Mouse (Mus musculus) myocyte (in vitro differentiated cells): ENCODE measurements around the gene Ankrd63. TPM values are rescaled to one million over a fixed set of nuclear protein-coding genes. Genes with fewer than 3 reads are reported as not detected.
A peak's percentile ranks its signal among the peaks of the same experiment; 100 is the strongest.

Source experiments
- H3K27me3 ChIP-seq: one replicate; pipeline ENCODE4 v1.6.1; 2011; ENCODE audit not compliant: control insufficient read depth, insufficient read depth, insufficient read length
- H3K36me3 ChIP-seq: one replicate; pipeline ENCODE4 v1.6.1; 2011; ENCODE audit not compliant: control insufficient read depth, insufficient read depth
- H3K4me2 ChIP-seq: one replicate; pipeline ENCODE4 v1.6.1; 2011; ENCODE audit warnings: low read depth, control low read depth
- H3K4me3 ChIP-seq: one replicate; pipeline ENCODE4 v1.5.1; 2011; ENCODE audit warnings: mild to moderate bottlenecking, control low read depth, moderate library complexity
- H3K79me2 ChIP-seq: one replicate; pipeline ENCODE4 v1.6.1; 2011; ENCODE audit not compliant: control insufficient read depth, insufficient read depth
- H3ac ChIP-seq: one replicate; pipeline ENCODE4 v1.6.1; 2011; ENCODE audit not compliant: control insufficient read depth, insufficient read length
- CEBPB ChIP-seq: IDR thresholded peaks from 2 replicates; pipeline ENCODE4 v1.6.1; 2011; ENCODE audit warnings: mild to moderate bottlenecking, moderate library complexity; ENCODE audit not compliant: poor library complexity, insufficient read depth, severe bottlenecking
- E2F4 ChIP-seq: IDR thresholded peaks from one replicate; pipeline ENCODE4 v1.6.1; 2011; ENCODE audit warnings: mild to moderate bottlenecking, control low read depth, moderate library complexity; ENCODE audit not compliant: insufficient read depth
- MAX ChIP-seq: IDR thresholded peaks from one replicate; pipeline ENCODE4 v1.6.1; 2011; ENCODE audit warnings: low read depth, mild to moderate bottlenecking, control low read depth
- MYOD1 ChIP-seq, 3 experiments: IDR thresholded peaks; one replicate each; pipeline ENCODE4 v1.6.1; 2011; ENCODE audit warnings: control low read depth in 2 of 3, low read depth in 2 of 3, mild to moderate bottlenecking in 2 of 3, moderate library complexity in 1 of 3; ENCODE audit not compliant: insufficient read length in 2 of 3, control insufficient read depth in 1 of 3
- MYOG ChIP-seq, 3 experiments: IDR thresholded peaks; one replicate each; pipeline ENCODE4 v1.6.1; 2011; ENCODE audit warnings: control low read depth in 2 of 3, low read depth in 2 of 3, mild to moderate bottlenecking in 2 of 3; ENCODE audit not compliant: insufficient read length in 2 of 3, control insufficient read depth in 1 of 3, insufficient read depth in 1 of 3
- POLR2A ChIP-seq: IDR thresholded peaks from one replicate; pipeline ENCODE4 v1.6.1; 2011; ENCODE audit warnings: low read depth, mild to moderate bottlenecking, control low read depth, moderate library complexity; ENCODE audit not compliant: insufficient read length
- POLR2AphosphoS2 ChIP-seq: IDR thresholded peaks from one replicate; pipeline ENCODE4 v1.6.1; 2011; ENCODE audit warnings: low read depth, control low read depth; ENCODE audit not compliant: insufficient read length
- REST ChIP-seq: IDR thresholded peaks from one replicate; pipeline ENCODE4 v1.6.1; 2011; ENCODE audit warnings: mild to moderate bottlenecking, control low read depth, moderate library complexity; ENCODE audit not compliant: insufficient read depth, insufficient read length
- SRF ChIP-seq: IDR thresholded peaks from one replicate; pipeline ENCODE4 v1.6.1; 2011; ENCODE audit warnings: low read depth; ENCODE audit not compliant: control insufficient read depth, insufficient read length
- TCF12 ChIP-seq: IDR thresholded peaks from one replicate; pipeline ENCODE4 v1.6.1; 2011; ENCODE audit warnings: mild to moderate bottlenecking, control low read depth; ENCODE audit not compliant: poor library complexity, insufficient read depth, severe bottlenecking
- TCF3 ChIP-seq: IDR thresholded peaks from one replicate; pipeline ENCODE4 v1.6.1; 2011; ENCODE audit warnings: low read depth, control low read depth; ENCODE audit not compliant: insufficient read length
- USF1 ChIP-seq: IDR thresholded peaks from one replicate; pipeline ENCODE4 v1.6.1; 2011; ENCODE audit warnings: low read depth, mild to moderate bottlenecking, control low read depth, moderate library complexity
- polyA plus RNA-seq: library from polyadenylated mRNA; unstranded; fragments of >200 nt; fragmentation: generic; extraction: Trizol; gene quantifications from one replicate; pipeline ENCODE4 v1.2.1, GENCODE M21; 2012; ENCODE audit warnings: missing spikeins

Ankrd63 gene
- polyA plus RNA-seq, 1 experiment: 0.01 TPM

DNA sequence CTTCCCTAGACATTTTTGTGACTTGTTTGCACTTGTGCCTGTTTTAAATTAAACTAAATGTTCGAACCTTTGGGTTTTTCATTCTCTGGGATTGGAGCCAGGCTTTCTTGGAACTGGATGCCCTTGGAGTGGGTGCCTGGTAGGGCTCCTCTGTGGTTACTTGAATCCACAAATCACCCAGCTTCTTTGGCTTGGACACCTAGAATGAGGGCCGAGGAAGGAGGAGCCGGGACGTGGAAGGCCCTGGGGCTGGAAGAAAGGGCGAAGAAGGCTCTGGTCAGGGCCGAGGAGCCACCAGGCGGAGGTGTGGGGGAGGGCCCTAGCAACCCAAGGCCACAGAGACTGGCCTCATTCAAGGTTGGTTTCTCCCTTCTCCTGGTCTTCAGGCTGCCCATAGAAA lies 5.8 kb downstream of the Ankrd63 start:
- no peaks in the 10 kb centered on the region for H3K36me3 ChIP-seq
- no peak overlapping the region for H3ac ChIP-seq
- H3K27me3 ChIP-seq: peaks cover 29% of the 10 kb centered on the region
- TF ChIP-seq MYOG (IDR thresholded peaks at IDR 0.05; ENCODE audit: control insufficient read depth in 1 of 3, insufficient read depth in 1 of 3, insufficient read length in 2 of 3, low read depth in 2 of 3): no peak
- TF ChIP-seq REST: no peak
- no peak for TF ChIP-seq POLR2AphosphoS2
- no peak for TF ChIP-seq TCF3
- TF ChIP-seq SRF: no peak
- no peak for TF ChIP-seq USF1
- TF ChIP-seq CEBPB: no peak
- no peak for TF ChIP-seq MAX
- no peak for TF ChIP-seq E2F4
- TF ChIP-seq MYOD1 (IDR thresholded peaks at IDR 0.05; ENCODE audit: control insufficient read depth in 1 of 3, insufficient read length in 2 of 3, low read depth in 2 of 3): no peak
- H3K4me2 ChIP-seq: peak overlapping the region; percentile 36
- H3K79me2 ChIP-seq: no peaks in the 10 kb centered on the region
- no peak overlapping the region for H3K4me3 ChIP-seq

DNA sequence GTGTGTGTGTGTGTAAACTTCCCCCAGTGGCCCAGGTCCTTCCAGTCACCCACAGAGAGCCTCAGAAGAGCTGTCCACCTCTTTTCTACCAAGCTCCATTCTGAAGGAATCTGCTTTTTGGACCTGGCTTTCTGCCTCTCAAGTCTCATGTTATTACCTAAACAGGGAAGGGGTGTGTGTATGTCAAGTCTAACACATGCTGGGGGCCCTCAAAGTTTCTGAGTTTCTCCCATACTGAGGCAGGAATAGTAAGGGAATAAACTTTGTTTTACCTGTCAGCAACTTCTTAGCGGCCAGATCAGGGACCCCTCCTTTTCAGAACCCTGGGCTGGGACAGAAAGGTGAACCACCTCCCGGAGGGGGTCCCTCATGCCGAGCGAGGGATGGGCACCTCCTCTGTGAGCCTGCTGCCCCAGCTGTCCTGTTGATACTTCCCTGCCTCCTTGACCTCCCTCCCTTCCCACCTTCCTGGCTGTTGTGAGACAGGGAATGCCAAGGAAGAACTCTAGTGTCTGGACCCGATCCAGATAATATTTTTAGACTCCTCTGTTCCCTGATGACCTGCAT lies 6.4 kb downstream of the Ankrd63 start:
- Histone ChIP-seq H3K4me3 (no peak overlapping the region), H3ac (no peak overlapping the region), H3K27me3 (peaks cover 23% of the 10 kb centered on the region), H3K79me2 (no peaks in the 10 kb centered on the region), H3K4me2 (no peak overlapping the region), H3K36me3 (no peaks in the 10 kb centered on the region)
- no peak for TF ChIP-seq CEBPB
- TF ChIP-seq REST: no peak
- peak in 1 of 3 experiments; percentile 43 for TF ChIP-seq MYOD1 (IDR thresholded peaks at IDR 0.05; ENCODE audit: control insufficient read depth in 1 of 3, insufficient read length in 2 of 3, low read depth in 2 of 3)
- no peak for TF ChIP-seq MAX
- no peak for TF ChIP-seq POLR2A
- no peak for TF ChIP-seq SRF

DNA sequence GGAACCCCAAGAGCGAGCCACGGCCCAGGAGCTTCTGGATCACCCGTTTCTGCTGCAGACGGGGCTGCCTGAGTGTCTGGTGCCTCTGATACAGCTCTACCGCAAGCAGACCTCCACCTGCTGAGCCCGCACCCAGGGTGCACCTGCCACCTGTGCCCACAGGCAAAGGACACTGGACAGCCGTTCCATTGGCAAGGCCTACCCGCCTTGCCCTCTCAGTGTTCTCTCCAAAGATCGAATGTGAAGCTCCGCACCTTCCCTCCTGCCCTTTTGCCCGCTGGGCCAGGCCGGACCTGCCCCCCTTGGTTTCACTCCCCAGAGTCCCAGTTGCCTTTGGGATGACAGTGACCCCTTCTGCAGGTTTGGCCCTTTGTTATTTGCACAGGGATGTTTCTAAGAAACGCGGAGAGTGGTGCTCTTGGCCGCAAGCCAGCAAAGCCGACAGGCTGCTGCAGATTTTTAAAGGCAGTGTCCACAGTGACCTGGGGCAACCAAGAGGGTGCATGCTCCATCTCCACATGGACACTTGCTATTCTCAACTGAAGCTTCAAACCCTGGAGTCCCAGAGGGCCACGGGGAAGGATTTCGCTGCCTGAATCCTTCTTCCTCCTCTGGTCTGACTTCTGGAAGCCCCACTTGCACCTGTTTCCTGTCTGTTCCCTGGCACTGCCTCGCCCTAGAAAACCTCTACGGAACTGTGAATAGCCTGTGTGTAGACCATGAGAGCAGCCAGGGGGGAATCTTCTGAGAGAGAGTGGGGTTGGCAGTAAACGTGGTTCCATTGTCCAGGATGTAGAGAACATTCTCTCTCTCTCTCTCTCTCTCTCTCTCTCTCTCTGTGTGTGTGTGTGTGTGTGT lies 7.1 kb downstream of the Ankrd63 start:
- no peak for TF ChIP-seq POLR2A
- TF ChIP-seq USF1: no peak
- TF ChIP-seq MYOD1 (IDR thresholded peaks at IDR 0.05; ENCODE audit: control insufficient read depth in 1 of 3, insufficient read length in 2 of 3, low read depth in 2 of 3): peak in 2 of 3 experiments; percentile 77 to 80
- no peak for TF ChIP-seq MAX
- Histone ChIP-seq H3K4me2 (no peak overlapping the region), H3K79me2 (no peaks in the 10 kb centered on the region), H3K36me3 (no peaks in the 10 kb centered on the region), H3K4me3 (no peak overlapping the region), H3ac (no peak overlapping the region), H3K27me3 (peaks cover 16% of the 10 kb centered on the region)

DNA sequence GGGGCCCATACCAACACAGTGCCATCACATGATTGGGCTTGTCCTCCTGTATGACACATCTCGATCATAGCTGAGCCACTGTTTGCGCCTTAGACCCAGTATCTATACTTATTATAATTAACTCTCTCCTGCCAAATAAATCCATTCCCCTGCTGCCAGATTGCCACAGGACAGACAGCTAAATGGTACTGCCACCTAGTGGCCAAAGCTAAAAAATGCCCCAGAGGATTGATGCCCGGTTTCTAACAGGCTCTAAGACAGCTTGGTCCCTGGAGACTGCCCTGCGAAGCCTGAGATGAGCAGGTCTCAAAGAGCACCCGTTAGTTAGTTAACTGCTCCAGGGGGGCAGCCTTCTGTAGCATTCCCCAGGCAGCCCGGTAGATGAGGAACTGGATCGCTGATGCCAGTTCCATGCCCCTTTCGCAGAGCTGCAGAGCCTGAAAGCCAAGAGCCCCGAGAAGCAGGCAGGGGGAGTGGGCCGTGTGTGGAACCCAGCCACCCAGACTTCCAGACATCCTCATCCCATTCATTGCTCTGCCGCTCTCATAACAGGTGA lies 8.0 kb downstream of the Ankrd63 start:
- Histone ChIP-seq H3K4me2 (no peak overlapping the region), H3K4me3 (no peak overlapping the region), H3K36me3 (no peaks in the 10 kb centered on the region), H3K27me3 (peaks cover 13% of the 10 kb centered on the region), H3K79me2 (no peaks in the 10 kb centered on the region), H3ac (no peak overlapping the region)
- no peak for TF ChIP-seq CEBPB
- TF ChIP-seq SRF: no peak
- TF ChIP-seq POLR2A: no peak
- no peak for TF ChIP-seq MYOD1 (IDR thresholded peaks at IDR 0.05; ENCODE audit: control insufficient read depth in 1 of 3, insufficient read length in 2 of 3, low read depth in 2 of 3)
- TF ChIP-seq POLR2AphosphoS2: no peak
- no peak for TF ChIP-seq REST
- TF ChIP-seq TCF3: no peak
- no peak for TF ChIP-seq E2F4
- no peak for TF ChIP-seq MAX
- no peak for TF ChIP-seq USF1
- no peak for TF ChIP-seq MYOG (IDR thresholded peaks at IDR 0.05; ENCODE audit: control insufficient read depth in 1 of 3, insufficient read depth in 1 of 3, insufficient read length in 2 of 3, low read depth in 2 of 3)
- no peak for TF ChIP-seq TCF12
